Mouse (Mus musculus): Measurements from ENCODE around the gene Galnt11. TPM values are rescaled to one million over a fixed set of nuclear protein-coding genes. Genes with fewer than 3 reads are reported as not detected.

The Galnt11 gene
- polyA plus RNA-seq, 1 experiment: not detected

DNA sequence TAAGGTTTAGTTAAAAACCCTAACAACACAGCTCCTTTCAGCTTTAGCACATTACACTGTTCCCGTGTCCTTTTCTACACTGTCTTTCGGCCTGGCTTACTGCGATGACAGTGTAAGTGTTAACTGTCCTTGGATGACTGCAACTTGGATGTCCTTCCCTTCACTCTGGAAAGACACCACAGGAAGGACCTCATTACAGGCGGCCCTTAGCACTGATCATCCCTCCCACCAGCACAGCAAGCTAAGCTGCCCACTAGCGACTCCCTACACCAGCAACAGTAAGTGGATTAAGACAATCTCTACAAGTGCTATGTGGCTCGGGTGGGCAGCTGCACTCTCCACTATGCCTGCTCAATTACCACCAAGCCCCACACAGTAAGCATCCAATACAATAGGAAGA lies 54.7 kb downstream of the Galnt11 start:
- 76% methylated on average over 6 of the region's 6 CpGs for WGBS
- Histone ChIP-seq H3K4me1 (ENCODE audit: control insufficient read depth, insufficient read depth, low read length) (no peaks in the 10 kb centered on the region), H3K4me3 (ENCODE audit: insufficient read depth, low read depth, low read length) (no peak overlapping the region), H3K27ac (ENCODE audit: insufficient read depth, low read depth, low read length) (no peak overlapping the region)
- TF ChIP-seq CTCF (IDR thresholded peaks at IDR 0.05; ENCODE audit: insufficient read depth, low read depth, low read length): no peak
- no peak for TF ChIP-seq POLR2A (IDR thresholded peaks at IDR 0.05; ENCODE audit: insufficient read depth, low read depth, low read length)

- no peak for TF ChIP-seq POLR2A (IDR thresholded peaks at IDR 0.05; ENCODE audit: insufficient read depth, low read depth, low read length)
- no peak for TF ChIP-seq CTCF (IDR thresholded peaks at IDR 0.05; ENCODE audit: insufficient read depth, low read depth, low read length)
- Histone ChIP-seq H3K27ac (ENCODE audit: insufficient read depth, low read depth, low read length) (no peak overlapping the region), H3K4me3 (ENCODE audit: insufficient read depth, low read depth, low read length) (no peak overlapping the region), H3K4me1 (ENCODE audit: control insufficient read depth, insufficient read depth, low read length) (no peaks in the 10 kb centered on the region)
- 96% methylated on average over 13 of the region's 13 CpGs for WGBS
Observed at GRCm38 (mm10) chr5:25283988-25284387, 62.3 kb downstream of the Galnt11 start.

DNA sequence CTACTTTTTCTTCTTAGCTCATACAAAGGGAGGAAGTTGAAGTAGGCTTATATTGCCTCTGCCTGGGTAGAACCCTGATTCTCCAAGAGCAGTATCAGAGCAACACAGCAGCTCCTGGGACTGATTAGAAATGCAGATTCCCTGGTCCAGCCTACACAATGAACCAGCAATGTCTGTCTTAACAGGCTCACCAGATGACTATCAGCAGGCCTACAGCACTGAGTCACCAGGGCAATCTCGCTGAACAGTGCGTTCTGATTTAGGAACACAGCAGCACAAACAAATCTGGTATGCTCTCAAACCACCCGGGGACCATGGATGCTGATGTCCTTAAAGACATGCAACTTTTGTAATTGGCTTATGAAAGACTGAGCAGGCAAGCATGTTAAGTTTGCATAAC lies 75.1 kb downstream of the Galnt11 start:
- Histone ChIP-seq H3K4me1 (ENCODE audit: control insufficient read depth, insufficient read depth, low read length) (peaks cover 4% of the 10 kb centered on the region; the same call in 1 of the 2 replicates), H3K27ac (ENCODE audit: insufficient read depth, low read depth, low read length) (peak overlapping the region; percentile 51), H3K4me3 (ENCODE audit: insufficient read depth, low read depth, low read length) (no peak overlapping the region)
- WGBS: 11% methylated on average over 3 of the region's 3 CpGs
- TF ChIP-seq POLR2A (IDR thresholded peaks at IDR 0.05; ENCODE audit: insufficient read depth, low read depth, low read length) (no peak), CTCF (IDR thresholded peaks at IDR 0.05; ENCODE audit: insufficient read depth, low read depth, low read length) (no peak)

- Histone ChIP-seq H3K4me1 (ENCODE audit: control insufficient read depth, insufficient read depth, low read length) (no peaks in the 10 kb centered on the region), H3K4me3 (ENCODE audit: insufficient read depth, low read depth, low read length) (no peak overlapping the region), H3K27ac (ENCODE audit: insufficient read depth, low read depth, low read length) (no peak overlapping the region)
- TF ChIP-seq CTCF (IDR thresholded peaks at IDR 0.05; ENCODE audit: insufficient read depth, low read depth, low read length): no peak
- no peak for TF ChIP-seq POLR2A (IDR thresholded peaks at IDR 0.05; ENCODE audit: insufficient read depth, low read depth, low read length)
- WGBS: 98% methylated on average over 2 of the region's 2 CpGs
Observed at GRCm38 (mm10) chr5:25310226-25310625, 88.5 kb downstream of the Galnt11 start.

DNA sequence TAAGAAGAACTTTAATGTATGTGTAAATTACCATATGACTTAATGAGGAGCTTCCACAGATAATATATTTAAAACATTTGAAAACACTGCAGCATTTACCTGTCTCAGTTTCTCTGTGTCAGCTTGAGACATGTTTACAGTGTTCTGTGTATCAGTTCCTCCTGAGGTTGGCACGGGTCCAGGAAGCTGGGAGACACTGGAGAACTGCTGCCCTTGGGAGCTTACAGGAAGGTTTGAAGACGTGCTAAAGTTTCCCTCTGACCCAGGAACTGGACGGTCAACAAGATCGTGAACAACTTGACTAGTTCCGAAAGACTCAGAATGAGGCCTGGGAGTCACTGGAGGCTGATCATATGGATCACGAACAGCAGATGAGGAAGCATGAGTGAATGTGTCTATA lies 92.2 kb downstream of the Galnt11 start:
- Histone ChIP-seq H3K4me1 (ENCODE audit: control insufficient read depth, insufficient read depth, low read length) (no peaks in the 10 kb centered on the region), H3K4me3 (ENCODE audit: insufficient read depth, low read depth, low read length) (no peak overlapping the region), H3K27ac (ENCODE audit: insufficient read depth, low read depth, low read length) (no peak overlapping the region)
- TF ChIP-seq CTCF (IDR thresholded peaks at IDR 0.05; ENCODE audit: insufficient read depth, low read depth, low read length): no peak
- TF ChIP-seq POLR2A (IDR thresholded peaks at IDR 0.05; ENCODE audit: insufficient read depth, low read depth, low read length): no peak
- 84% methylated on average over 6 of the region's 6 CpGs for WGBS

Other genes with a start within 250 kb of the Galnt11 start
- not detected in 2 replicates for gene Prkag2, start 121.3 kb upstream of the Galnt11 start, polyA plus RNA-seq (2012; ENCODE audit: insufficient read depth, insufficient read length, low replicate concordance, missing spikeins)
- not detected in 2 replicates for gene Galntl5, start 40.4 kb upstream of the Galnt11 start, polyA plus RNA-seq (2012; ENCODE audit: insufficient read depth, insufficient read length, low replicate concordance, missing spikeins)
- gene E130116L18Rik, start 1.2 kb downstream of the Galnt11 start, polyA plus RNA-seq (2012; ENCODE audit: insufficient read depth, insufficient read length, low replicate concordance, missing spikeins): not detected in 2 replicates